Mouse (Mus musculus) neutrophil, adult 5-6 weeks (primary cell): ENCODE measurements around the gene Mbd3l1. TPM values are rescaled to one million over a fixed set of nuclear protein-coding genes. Genes with fewer than 3 reads are reported as not detected.
A peak's percentile ranks its signal among the peaks of the same experiment; 100 is the strongest.

ENCODE experiments used
- ATAC-seq: fragments of 151-379, 151-347 bp; 2 replicates; pipeline ENCODE4 v1.8.0; 2017; ENCODE audit warnings: mild to moderate bottlenecking, moderate TSS enrichment; ENCODE audit not compliant: insufficient number of reproducible peaks, poor library complexity, low FRiP score, severe bottlenecking; ENCODE audit errors: extremely low read depth
- total RNA-seq: library from RNA; stranded (forward); fragments of 200-1000 nt; gene quantifications from 2 replicates; pipeline ENCODE4 v1.2.3, GENCODE M21; 2017

The Mbd3l1 gene
- total RNA-seq, result not detected in 2 replicates

- ATAC-seq, result no peak
These were observed at the start of gene Mbd3l1, which contains the start of gene Zfp558 for GRCm38 (mm10) chr9:18478168-18478567. Gene Mbd3l1, plus strand, starts transcription at chr9:18478359. Gene Zfp558, minus strand, starts transcription at chr9:18478268.

GRCm38 (mm10) chr9:18430354-18430753 lies 47.8 kb upstream of the Mbd3l1 start, which contains the start of gene Mbd3l2:
Gene Mbd3l2, plus strand, starts transcription at chr9:18430654.
- no peak for ATAC-seq

GRCm38 (mm10) chr9:18431687-18432086 lies 46.5 kb upstream of the Mbd3l1 start:
- ATAC-seq, result no peak

- ATAC-seq, result no peak
These were observed 21.6 kb upstream of the Mbd3l1 start for GRCm38 (mm10) chr9:18456520-18456919.

GRCm38 (mm10) chr9:18467350-18467749 lies 10.8 kb upstream of the Mbd3l1 start:
- ATAC-seq, result no peak

GRCm38 (mm10) chr9:18468005-18468404 lies 10.2 kb upstream of the Mbd3l1 start:
- ATAC-seq, result no peak

- peak; percentile 94 for ATAC-seq
These were observed 4.6 kb upstream of the Mbd3l1 start for GRCm38 (mm10) chr9:18473324-18474128.

- no peak for ATAC-seq
These were observed 29.9 kb downstream of the Mbd3l1 start for GRCm38 (mm10) chr9:18508098-18508497.

Other genes with a start within 250 kb of the Mbd3l1 start
- gene Chordc1, start 186.2 kb upstream of the Mbd3l1 start, total RNA-seq, result 74.9 and 90.4 TPM in 2 replicates
- gene Naalad2, start 75.4 kb upstream of the Mbd3l1 start, total RNA-seq, result 0.12 TPM in 1 of 2 replicates, not detected in the other
- 0.35 TPM in 1 of 2 replicates, not detected in the other for gene Ubtfl1, start 73.9 kb upstream of the Mbd3l1 start, total RNA-seq
- not detected in 2 replicates for gene Mbd3l2, start 47.7 kb upstream of the Mbd3l1 start, total RNA-seq
- gene Zfp558, start 91 bp upstream of the Mbd3l1 start, total RNA-seq, result 0.47 and 0.61 TPM in 2 replicates
- gene Muc16, start 196.2 kb downstream of the Mbd3l1 start, total RNA-seq, result not detected in 2 replicates